Mouse (Mus musculus): Measurements from ENCODE around the gene Cnih3.

- TF ChIP-seq CTCF (IDR thresholded peaks at IDR 0.05; ENCODE audit: control insufficient read depth, insufficient read depth, insufficient read length) (no peak), USF1 (IDR thresholded peaks at IDR 0.05; ENCODE audit: low read depth) (no peak), MAX (IDR thresholded peaks at IDR 0.05) (no peak), FOSL1 (IDR thresholded peaks at IDR 0.05; ENCODE audit: insufficient read depth, low read length, poor library complexity, severe bottlenecking) (no peak), CEBPB (IDR thresholded peaks at IDR 0.05; ENCODE audit: low read depth) (no peak)
These were observed 17.4 kb upstream of the Cnih3 start for GRCm38 (mm10) chr1:181335019-181335365.
